Comparison of ENCODE assay signal across 14 mouse cellular contexts in the genomic region with DNA sequence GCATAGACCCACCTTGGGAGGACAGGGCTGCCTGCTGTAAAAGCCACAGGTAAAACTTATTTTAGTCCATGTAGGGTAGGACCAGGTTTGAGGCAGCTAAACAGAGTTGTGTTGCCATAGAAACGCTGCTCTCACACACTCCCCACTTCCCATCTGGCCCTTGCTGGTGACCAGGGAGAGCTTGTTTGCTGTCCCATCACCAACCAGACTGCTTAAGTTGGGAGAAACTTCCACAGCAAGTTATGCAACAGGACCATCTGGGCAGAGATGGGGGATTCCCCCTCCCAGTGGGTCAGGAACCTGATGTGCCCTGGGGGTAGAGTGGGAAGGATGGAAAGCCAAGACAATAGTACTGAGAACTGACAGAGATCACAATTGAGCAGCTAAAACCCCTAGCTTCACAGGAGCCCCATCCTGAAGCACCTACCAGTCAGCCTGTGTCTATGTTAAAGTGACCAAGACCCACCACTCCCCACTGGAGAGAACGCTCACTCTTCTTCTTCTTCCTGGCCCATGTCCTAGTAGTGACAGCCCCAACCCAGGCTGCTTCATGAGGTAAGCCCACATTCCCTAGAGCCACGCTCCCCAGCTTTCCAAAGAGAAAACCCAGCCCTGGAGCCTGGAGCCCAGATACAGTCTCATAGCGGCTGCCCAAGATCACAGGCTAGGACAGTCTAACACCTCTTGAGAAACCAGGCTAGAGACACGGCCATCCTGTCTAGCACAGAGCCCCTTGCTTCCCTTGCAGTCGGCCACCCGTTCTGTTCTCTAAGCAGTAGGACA.
DNase-seq lines count a peak whose midpoint lies in the region; ATAC-seq lines count a peak whose summit lies in the region.
"Had no signal": no experiment of that assay in that cellular context is flagged by ENCODE, and none has a peak within 500 bp of the region (broad histone marks: within the 10 kb centered on the region; RNA-seq: fewer than 3 reads in every experiment).

No protein-coding gene starts in this region.

- peak; percentile 97 for DNase-seq in heart, adult 11 months
- DNase-seq in heart, postnatal 4 days: no peak
- DNase-seq in right cerebral cortex, adult 18-20 months: peak; percentile 74
- DNase-seq in right cerebral cortex, postnatal 14 days: no peak
- peak; percentile 81 for DNase-seq in layer of hippocampus, adult 9-11 months
- no peak for DNase-seq in adrenal gland, adult 8-10 months
- DNase-seq: cerebellum, postnatal 14 days; kidney, adult 18-20 months; liver, embryonic 13.5 days; thymus, postnatal 36 days had no signal

- ATAC-seq in megakaryocyte progenitor cell, adult 5-6 weeks (replicated peaks; ENCODE audit: poor library complexity): no peak
- ATAC-seq: CD4-positive, CD25-positive, alpha-beta regulatory T cell, adult 4 months; midbrain, embryonic 15.5 days; Patski had no signal

Comparison
In these comparisons a context has a peak if more than half of its experiments do, and no peak if none do; other contexts are left out.
1. DNase-seq: peak in heart, adult 11 months (single experiment), right cerebral cortex, adult 18-20 months (single experiment) and layer of hippocampus, adult 9-11 months (single experiment); none in heart, postnatal 4 days (single experiment), right cerebral cortex, postnatal 14 days (single experiment) and adrenal gland, adult 8-10 months (single experiment).